Mouse (Mus musculus) ovary, adult 10 weeks (tissue): ENCODE measurements around the gene Olfr5. TPM values are rescaled to one million over a fixed set of nuclear protein-coding genes. Genes with fewer than 3 reads are reported as not detected.

ENCODE experiments used
- polyA plus RNA-seq: library from polyadenylated mRNA; stranded (reverse); fragments of 350-450 nt; fragmentation: Illumina TruSeq; extraction: RNeasy Lipid Tissue Mini Kit (QIAGEN cat#74804); gene quantifications from one replicate; pipeline ENCODE4 v1.2.3, GENCODE M21; 2014

Gene Olfr5
- polyA plus RNA-seq: not detected

GRCm38 (mm10) chr7:6486841-6487240 is at the start of gene Olfr5:
TSS of gene Olfr5 (minus strand) at chr7:6486941.

DNA sequence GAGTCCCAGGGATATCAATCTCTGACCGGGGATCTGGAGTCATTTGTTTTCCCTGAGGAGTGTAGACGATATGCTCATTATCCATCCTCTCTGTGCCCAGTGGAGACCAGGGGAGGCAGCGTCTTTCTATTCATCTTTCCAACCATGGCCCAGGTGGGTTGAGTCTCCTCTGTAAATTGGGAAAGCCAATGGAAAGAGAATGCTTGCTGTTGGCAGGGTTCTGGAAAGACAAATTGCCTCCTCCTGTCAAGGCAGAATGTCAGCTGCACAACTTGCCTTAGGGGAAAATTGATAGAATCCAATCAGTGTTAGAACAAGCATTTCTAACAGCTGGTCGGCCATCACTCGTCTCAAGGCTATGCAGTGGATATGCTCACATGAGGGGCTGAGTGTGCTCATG is 36.1 kb upstream of the Olfr5 start, which contains the start of gene Olfr1349:
Gene Olfr1349, minus strand, starts transcription at position 101 of the 400 bp plus-strand sequence.

GRCm38 (mm10) chr7:6508648-6509047 is 21.9 kb upstream of the Olfr5 start, which contains the start of gene Olfr1348:
TSS of gene Olfr1348 (minus strand) at chr7:6508748.

DNA sequence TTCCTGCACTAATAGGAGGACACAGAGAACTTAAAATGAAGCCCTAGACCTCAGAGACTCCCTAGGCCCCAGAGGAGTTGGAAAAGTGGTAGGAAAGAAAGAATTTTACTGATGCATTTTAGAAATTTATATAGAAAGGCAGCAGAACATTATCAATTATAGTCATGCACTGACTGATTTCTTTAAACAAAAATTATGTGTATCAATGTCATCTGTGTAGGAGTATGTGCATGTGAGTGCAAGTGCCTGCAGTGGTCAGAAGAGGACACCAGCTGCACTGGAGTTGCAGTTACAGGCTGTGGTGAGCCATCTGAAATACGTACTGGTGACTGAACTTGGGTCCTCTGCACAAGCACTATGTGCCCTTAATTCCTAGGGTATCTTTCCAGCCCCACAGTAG is 12.9 kb upstream of the Olfr5 start, which contains the start of gene Olfr1347:
Gene Olfr1347, minus strand, starts transcription at position 101 of the 400 bp plus-strand sequence.

GRCm38 (mm10) chr7:6466951-6467350 is 19.8 kb downstream of the Olfr5 start, which contains the start of gene Olfr1346:
TSS of gene Olfr1346 (plus strand) at chr7:6467101.

DNA sequence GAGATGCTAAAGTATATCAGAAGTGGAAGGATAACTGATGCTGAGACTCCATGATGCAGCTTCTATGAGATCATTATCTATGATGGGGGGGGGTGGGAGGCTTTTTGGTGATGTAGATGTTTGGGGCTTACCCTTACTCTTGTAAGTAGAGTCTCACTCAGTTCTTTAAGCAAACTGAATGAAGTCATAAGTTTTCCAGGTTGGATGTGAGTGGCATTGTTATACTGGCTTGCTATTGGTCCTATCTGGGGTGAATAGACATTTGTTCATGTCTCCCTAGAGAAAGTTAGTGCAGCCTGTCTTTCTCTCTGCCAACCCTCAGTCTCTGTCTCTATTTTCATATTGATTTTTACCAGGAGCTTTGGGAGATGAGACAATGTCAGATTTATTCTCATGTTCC is 30.9 kb downstream of the Olfr5 start, which contains the start of gene Olfr1336:
Gene Olfr1336, plus strand, starts transcription at position 301 of the 400 bp plus-strand sequence.

GRCm38 (mm10) chr7:6438388-6438787 is 48.4 kb downstream of the Olfr5 start, which contains the start of gene Olfr1344:
TSS of gene Olfr1344 (plus strand) at chr7:6438688.

Other genes with a start within 250 kb of the Olfr5 start
- 0.54 TPM for gene Epp13, start 234.2 kb downstream of the Olfr5 start, polyA plus RNA-seq
- 19.4 TPM for gene Zfp667, start 200.4 kb downstream of the Olfr5 start, polyA plus RNA-seq
- gene Zfp583, start 155.7 kb downstream of the Olfr5 start, polyA plus RNA-seq: 18.5 TPM
- gene Gm3854, start 143.2 kb downstream of the Olfr5 start, polyA plus RNA-seq: 1.7 TPM
- 7.6 TPM for gene Zfp78, start 123.7 kb downstream of the Olfr5 start, polyA plus RNA-seq
- 10.3 TPM for gene Zfp28, start 103.6 kb downstream of the Olfr5 start, polyA plus RNA-seq
- not detected for gene Smim17, start 88.2 kb downstream of the Olfr5 start, polyA plus RNA-seq
- not detected for gene Gm20715, start 76.7 kb downstream of the Olfr5 start, polyA plus RNA-seq
- gene Olfr1344, start 48.3 kb downstream of the Olfr5 start, polyA plus RNA-seq: not detected
- not detected for gene Olfr1336, start 30.8 kb downstream of the Olfr5 start, polyA plus RNA-seq
- not detected for gene Olfr1346, start 19.8 kb downstream of the Olfr5 start, polyA plus RNA-seq
- not detected for gene Olfr1347, start 12.8 kb upstream of the Olfr5 start, polyA plus RNA-seq
- gene Olfr1348, start 21.8 kb upstream of the Olfr5 start, polyA plus RNA-seq: not detected
- not detected for gene Olfr1349, start 36.0 kb upstream of the Olfr5 start, polyA plus RNA-seq
- gene Olfr1350, start 77.9 kb upstream of the Olfr5 start, polyA plus RNA-seq: not detected
- gene Zim1, start 209.5 kb upstream of the Olfr5 start, polyA plus RNA-seq: 1.0 TPM
- 25.7 TPM for gene Peg3, start 243.5 kb upstream of the Olfr5 start, polyA plus RNA-seq
- 1.3 TPM for gene Usp29, start 243.6 kb upstream of the Olfr5 start, polyA plus RNA-seq